28 mouse cellular contexts compared by ENCODE assay signal in genomic region chr6:140488673-140489072, GRCm38 (mm10).
DNase-seq lines count a peak whose midpoint lies in the region; ATAC-seq and TF ChIP-seq lines count a peak whose summit lies in the region.
"Had no signal": no experiment of that assay in that cellular context is flagged by ENCODE, and none has a peak within 500 bp of the region (broad histone marks: within the 10 kb centered on the region; RNA-seq: fewer than 3 reads in every experiment).

No protein-coding gene starts in this region.

- peaks cover 38% of the 10 kb centered on the region for H3K4me1 ChIP-seq in heart, embryonic 12.5 days (replicated peaks)
- H3K4me1 ChIP-seq in intestine, embryonic 15.5 days (replicated peaks): peaks cover 14% of the 10 kb centered on the region; the same call in 1 of the 2 replicates
- 0 out of 2 replicates have a peak, but pooled peaks cover 4% of the 10 kb centered on the region for H3K4me1 ChIP-seq in intestine, postnatal 0 days (replicated peaks; ENCODE audit: control insufficient read depth, insufficient read depth, low read length)
- H3K4me1 ChIP-seq in forebrain, embryonic 15.5 days: peaks cover 28% of the 10 kb centered on the region

- H3K4me2 ChIP-seq in heart, embryonic 12.5 days: no peak overlapping the region
- H3K4me2 ChIP-seq in intestine, embryonic 15.5 days (replicated peaks): no peak overlapping the region
- no peak overlapping the region for H3K4me2 ChIP-seq in intestine, postnatal 0 days (replicated peaks; ENCODE audit: low read depth)
- no peak overlapping the region for H3K4me2 ChIP-seq in forebrain, embryonic 15.5 days (replicated peaks)
- H3K4me2 ChIP-seq: embryonic facial prominence, embryonic 13.5 days; embryonic facial prominence, embryonic 15.5 days; forebrain, embryonic 12.5 days had no signal

- TF ChIP-seq CTCF in intestine, postnatal 0 days (IDR thresholded peaks at IDR 0.05; ENCODE audit: low read depth): no peak

- H3K4me3 ChIP-seq in heart, embryonic 12.5 days: no peak overlapping the region
- H3K4me3 ChIP-seq in intestine, embryonic 15.5 days (replicated peaks): no peak overlapping the region
- no peak overlapping the region for H3K4me3 ChIP-seq in intestine, postnatal 0 days (ENCODE audit: low read depth, low read length)
- H3K4me3 ChIP-seq in forebrain, embryonic 15.5 days: no peak overlapping the region
- H3K4me3 ChIP-seq: embryonic facial prominence, embryonic 13.5 days; embryonic facial prominence, embryonic 15.5 days; erythroblast, embryonic 14.5 days; forebrain, embryonic 10.5 days; forebrain, embryonic 12.5 days had no signal

- H3K9ac ChIP-seq in heart, embryonic 12.5 days: no peak overlapping the region
- no peak overlapping the region for H3K9ac ChIP-seq in intestine, embryonic 15.5 days
- H3K9ac ChIP-seq in intestine, postnatal 0 days (ENCODE audit: low read depth, low read length): no peak overlapping the region
- no peak overlapping the region for H3K9ac ChIP-seq in forebrain, embryonic 15.5 days (replicated peaks)
- H3K9ac ChIP-seq: embryonic facial prominence, embryonic 13.5 days; embryonic facial prominence, embryonic 15.5 days; forebrain, embryonic 12.5 days; forebrain, postnatal 0 days had no signal

- no peaks in the 10 kb centered on the region for H3K27me3 ChIP-seq in heart, embryonic 12.5 days (replicated peaks)
- no peaks in the 10 kb centered on the region for H3K27me3 ChIP-seq in intestine, embryonic 15.5 days (replicated peaks)
- H3K27me3 ChIP-seq in intestine, postnatal 0 days (replicated peaks; ENCODE audit: control insufficient read depth, insufficient read depth, low read length): no peaks in the 10 kb centered on the region
- H3K27me3 ChIP-seq in forebrain, embryonic 15.5 days: no peaks in the 10 kb centered on the region
- H3K27me3 ChIP-seq: CH12.LX; embryonic facial prominence, embryonic 13.5 days; embryonic facial prominence, embryonic 15.5 days; forebrain, embryonic 12.5 days; Patski had no signal

- DNase-seq in heart, adult 11 months: peak; percentile 68
- DNase-seq in cerebellum, adult 11-12 months: no peak
- DNase-seq: adrenal gland, adult 8-10 months; adrenal gland, postnatal 14 days; adrenal gland, postnatal 36 days; B cell, adult 2 months; cerebellum, adult 18-20 months; cerebellum, adult 8-10 months; cerebellum, adult 9-11 months; cerebellum, postnatal 14 days; cerebellum, postnatal 36 days; embryo, embryonic 11 days; forebrain, postnatal 0 days had no signal

- ATAC-seq in heart, embryonic 12.5 days (ENCODE audit: insufficient number of reproducible peaks, low FRiP score): no peak
- ATAC-seq in intestine, embryonic 15.5 days: peak; percentile 43; the same call in 1 of the 2 replicates
- ATAC-seq in intestine, postnatal 0 days: peak; percentile 67
- ATAC-seq in forebrain, embryonic 15.5 days (replicated peaks): no peak
- ATAC-seq: activated CD4-positive, CD25-positive, alpha-beta regulatory T cell, adult 4 months; CD4-positive, CD25-positive, alpha-beta regulatory T cell, adult 4 months; forebrain, embryonic 14.5 days; forebrain, postnatal 0 days; Patski had no signal

- no peaks in the 10 kb centered on the region for H3K9me3 ChIP-seq in heart, embryonic 12.5 days (replicated peaks)
- no peaks in the 10 kb centered on the region for H3K9me3 ChIP-seq in intestine, embryonic 15.5 days
- no peaks in the 10 kb centered on the region for H3K9me3 ChIP-seq in intestine, postnatal 0 days (ENCODE audit: control insufficient read depth)
- H3K9me3 ChIP-seq in forebrain, embryonic 15.5 days: no peaks in the 10 kb centered on the region
- H3K9me3 ChIP-seq: embryonic facial prominence, embryonic 13.5 days; embryonic facial prominence, embryonic 15.5 days; forebrain, embryonic 10.5 days; forebrain, embryonic 12.5 days had no signal

- no peaks in the 10 kb centered on the region for H3K36me3 ChIP-seq in heart, embryonic 12.5 days
- no peaks in the 10 kb centered on the region for H3K36me3 ChIP-seq in intestine, embryonic 15.5 days
- H3K36me3 ChIP-seq in intestine, postnatal 0 days (ENCODE audit: control insufficient read depth, insufficient read depth): no peaks in the 10 kb centered on the region
- H3K36me3 ChIP-seq in forebrain, embryonic 15.5 days: no peaks in the 10 kb centered on the region
- H3K36me3 ChIP-seq: embryonic facial prominence, embryonic 13.5 days; embryonic facial prominence, embryonic 15.5 days; forebrain, embryonic 12.5 days; G1E had no signal

- 82% methylated on average over 3 of the region's 3 CpGs for whole genome bisulfite sequencing in heart, embryonic 12.5 days
- WGBS in intestine, embryonic 15.5 days: 71% methylated on average over 3 of the region's 3 CpGs
- WGBS in intestine, postnatal 0 days: 61% methylated on average over 3 of the region's 3 CpGs
- 85% methylated on average over 3 of the region's 3 CpGs for WGBS in forebrain, embryonic 15.5 days

- H3K27ac ChIP-seq in heart, embryonic 12.5 days (ENCODE audit: poor library complexity, severe bottlenecking): no peak overlapping the region
- H3K27ac ChIP-seq in intestine, embryonic 15.5 days: no peak overlapping the region
- no peak overlapping the region for H3K27ac ChIP-seq in intestine, postnatal 0 days (ENCODE audit: low read depth, low read length)
- H3K27ac ChIP-seq in forebrain, embryonic 15.5 days (replicated peaks): no peak overlapping the region
- H3K27ac ChIP-seq: embryonic facial prominence, embryonic 13.5 days; embryonic facial prominence, embryonic 15.5 days; forebrain, embryonic 10.5 days; forebrain, embryonic 12.5 days had no signal

Comparison
In these comparisons a context has a peak if more than half of its experiments do, and no peak if none do; other contexts are left out.
1. ATAC-seq: peak in intestine, embryonic 15.5 days (single experiment) and intestine, postnatal 0 days (single experiment); none in heart, embryonic 12.5 days (single experiment) and forebrain, embryonic 15.5 days (single experiment).